Mouse (Mus musculus) thymus, adult 2 months (tissue): ENCODE data around the gene Gm13212. TPM values are rescaled to one million over a fixed set of nuclear protein-coding genes. Genes with fewer than 3 reads are reported as not detected.
"Not testable (repeated sequence)": the region's sequence is repeated elsewhere in the genome, so short reads cannot be mapped to it uniquely, and the experiment has no call there.

ENCODE experiments used
- DNase-seq: peaks from one replicate; pipeline ENCODE4 v3.0.0; 2021
- H3K27ac ChIP-seq: fragments of 200-500 bp; 2 replicates; pipeline ENCODE4 v1.5.1; 2012; ENCODE audit warnings: low read length, control low read depth; ENCODE audit not compliant: control insufficient read depth, insufficient read depth
- H3K27me3 ChIP-seq: fragments of 200-500 bp; 2 replicates; pipeline ENCODE4 v1.6.1; 2012; ENCODE audit warnings: mild to moderate bottlenecking, low read length, moderate library complexity, mixed read lengths; ENCODE audit not compliant: control insufficient read depth, insufficient read depth
- H3K36me3 ChIP-seq: fragments of 200-500 bp; 2 replicates; pipeline ENCODE4 v1.6.1; 2012; ENCODE audit warnings: mild to moderate bottlenecking, low read length, moderate library complexity; ENCODE audit not compliant: control insufficient read depth, insufficient read depth
- H3K4me1 ChIP-seq: fragments of 200-500 bp; replicated peaks from 2 replicates; pipeline ENCODE4 v1.6.1; 2012; ENCODE audit warnings: low read length; ENCODE audit not compliant: control insufficient read depth, insufficient read depth
- H3K4me3 ChIP-seq: fragments of 200-500 bp; 2 replicates; pipeline ENCODE4 v1.5.1; 2012; ENCODE audit warnings: mild to moderate bottlenecking, low read length, control low read depth, moderate library complexity; ENCODE audit not compliant: control insufficient read depth, insufficient read depth
- CTCF ChIP-seq: fragments of 200-500 bp; IDR thresholded peaks from 2 replicates; pipeline ENCODE4 v1.5.1; 2012; ENCODE audit warnings: mild to moderate bottlenecking, control low read depth, low read length, moderate library complexity, borderline replicate concordance; ENCODE audit not compliant: control insufficient read depth, poor library complexity, insufficient read depth; ENCODE audit errors: extremely low read depth
- POLR2A ChIP-seq: fragments of 200-500 bp; IDR thresholded peaks from 2 replicates; pipeline ENCODE4 v1.6.1; 2012; ENCODE audit warnings: mild to moderate bottlenecking, low read length, control low read depth, moderate library complexity; ENCODE audit not compliant: control insufficient read depth, poor library complexity, insufficient read depth; ENCODE audit errors: extremely low read depth
- WGBS: fragments of 180-500 bp; shearing (Covaris S2); methylation state at CpG from one replicate; pipeline ENCODE4 v1.1.7; 2018; 5-methylcytosine and 5-hydroxymethylcytosine counted together
- polyA plus RNA-seq: library from polyadenylated mRNA; depleted of rRNA; stranded (reverse); fragments of >200 nt; gene quantifications from 2 replicates; pipeline ENCODE4 v1.2.3, GENCODE M21; 2012

Gm13212 gene
- polyA plus RNA-seq, 1 experiment, result 0.92 TPM

DNA sequence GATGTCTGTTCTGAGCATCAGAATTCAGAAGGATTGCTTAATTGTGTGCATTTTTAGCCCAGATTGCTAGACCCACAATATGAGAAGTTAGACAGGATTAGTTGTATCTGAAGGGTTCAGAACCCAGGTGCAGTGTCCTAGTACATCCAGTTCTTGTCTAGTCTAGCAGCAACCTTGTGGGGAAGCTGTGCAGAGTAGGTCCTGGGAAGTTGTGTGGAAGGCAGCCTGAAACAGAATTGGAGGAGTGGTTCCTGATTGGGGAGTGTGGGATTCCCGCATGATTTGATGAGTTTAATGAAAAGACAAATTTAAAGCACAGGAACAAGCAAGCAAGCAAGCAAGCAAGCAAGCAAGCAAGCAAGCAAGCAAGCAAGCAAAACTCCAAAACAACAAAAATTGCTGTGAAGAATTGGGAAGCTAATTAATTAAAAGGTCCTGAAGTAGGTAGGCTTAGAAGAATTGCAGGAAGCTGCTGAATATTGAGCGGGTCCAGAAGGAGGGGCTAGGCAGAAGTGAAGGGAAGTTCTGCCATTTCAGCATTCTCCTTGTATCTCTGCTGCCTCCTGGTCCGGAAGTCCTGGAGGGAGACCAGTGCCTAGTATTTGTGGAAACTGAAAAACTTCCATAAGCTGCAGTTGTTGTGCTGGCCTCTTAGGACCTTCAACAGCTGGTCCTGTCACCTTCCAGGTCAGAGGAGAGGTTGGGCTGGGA is 20.7 kb upstream of the Gm13212 start:
- TF ChIP-seq CTCF (no peak), POLR2A (no peak)
- DNase-seq, result no peak
- H3K27me3 ChIP-seq, result no peaks in the 10 kb centered on the region
- WGBS, result 82% methylated on average over 3 of the region's 3 CpGs
- no peak overlapping the region for H3K4me3 ChIP-seq
- H3K4me1 ChIP-seq, result no peaks in the 10 kb centered on the region
- H3K27ac ChIP-seq, result no peak overlapping the region
- H3K36me3 ChIP-seq, result no peaks in the 10 kb centered on the region

DNA sequence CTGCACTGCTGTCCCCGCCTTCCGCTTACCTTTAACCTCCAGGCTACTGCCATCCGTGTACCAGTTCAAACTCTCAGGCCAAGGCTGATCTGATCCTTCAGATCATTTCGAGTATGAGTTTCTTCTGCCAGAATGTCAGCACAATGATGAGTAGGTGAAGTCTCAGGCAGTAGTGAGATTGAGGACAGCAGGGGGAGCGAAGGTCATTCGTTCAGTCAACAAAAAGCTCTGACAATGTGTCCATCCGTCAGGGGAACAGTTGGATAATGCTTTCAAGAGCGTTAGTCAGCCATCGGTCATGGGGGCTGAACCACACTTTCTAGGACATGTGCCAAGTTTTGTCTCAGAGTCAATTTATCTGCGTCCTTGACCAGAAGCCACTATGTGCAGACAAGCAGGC is 14.5 kb upstream of the Gm13212 start:
- DNase-seq, H3K36me3 ChIP-seq, H3K4me1 ChIP-seq, H3K27ac ChIP-seq, H3K4me3 ChIP-seq, H3K27me3 ChIP-seq: not testable (repeated sequence)
- WGBS, result 95% methylated on average over 7 of the region's 10 CpGs

DNA sequence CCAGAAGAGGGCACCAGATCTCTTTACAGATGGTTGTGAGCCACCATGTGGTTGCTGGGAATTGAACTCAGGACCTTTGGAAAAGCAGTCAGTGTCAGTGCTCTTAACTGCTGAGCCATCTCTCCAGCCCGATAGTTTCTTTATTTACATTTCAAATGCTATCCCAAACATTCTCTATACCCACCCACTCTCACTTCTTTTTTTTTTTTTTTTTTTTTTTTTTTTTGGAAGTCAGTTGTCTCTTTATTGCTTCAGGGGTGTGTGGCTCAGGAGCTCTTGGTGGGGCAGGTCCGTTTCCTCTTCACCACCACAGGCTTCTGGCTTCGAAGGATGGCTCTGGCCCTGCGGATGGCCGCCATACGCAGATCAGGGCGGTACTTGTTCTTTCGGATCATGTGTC is 8.3 kb upstream of the Gm13212 start:
- H3K27me3 ChIP-seq, DNase-seq, H3K4me1 ChIP-seq, H3K4me3 ChIP-seq, H3K27ac ChIP-seq, H3K36me3 ChIP-seq: not testable (repeated sequence)
- WGBS, result 95% methylated on average over 8 of the region's 8 CpGs

DNA sequence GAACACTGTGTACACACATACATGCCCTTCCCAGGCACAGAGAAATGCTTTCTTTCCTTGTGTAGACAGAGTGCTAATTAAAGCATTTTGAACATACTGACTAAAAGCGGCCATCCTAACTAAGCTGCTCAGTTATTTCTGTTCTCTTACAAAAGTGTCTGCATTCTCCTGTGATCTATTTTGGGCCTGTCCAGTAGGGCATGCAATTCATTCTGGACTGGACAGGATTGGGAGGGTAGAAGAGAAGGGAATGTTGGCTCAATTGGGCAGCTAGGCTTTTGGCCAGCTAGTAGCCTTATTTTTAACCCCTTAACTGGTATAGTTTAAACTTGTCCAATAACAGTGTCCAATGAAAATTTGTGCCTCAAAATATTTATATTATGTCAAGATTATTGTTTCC is 4.6 kb upstream of the Gm13212 start:
- not testable (repeated sequence) for H3K4me1 ChIP-seq, H3K4me3 ChIP-seq, H3K36me3 ChIP-seq, H3K27ac ChIP-seq, H3K27me3 ChIP-seq, DNase-seq
- WGBS, result 95% methylated on average over 1 of the region's 1 CpGs

DNA sequence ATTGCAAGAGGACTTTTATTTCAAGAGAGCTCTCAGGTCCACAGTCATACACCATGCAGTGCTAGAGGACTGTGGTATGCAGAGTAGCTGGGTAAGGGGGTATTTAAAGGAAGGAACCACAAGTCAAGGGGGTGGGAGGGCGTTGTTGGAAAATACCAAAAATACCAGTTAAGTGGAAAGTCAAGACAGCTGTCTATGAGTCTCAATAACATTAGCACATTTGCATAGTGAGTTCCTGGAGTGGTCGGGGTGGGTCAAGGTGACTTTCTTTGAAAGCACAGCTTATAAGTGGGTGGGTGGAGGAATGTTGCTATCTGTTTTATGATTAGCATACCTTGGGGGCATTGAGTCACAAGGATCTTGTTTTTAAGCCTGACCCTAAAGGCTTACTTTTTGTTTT is 1.1 kb downstream of the Gm13212 start:
- DNase-seq, H3K36me3 ChIP-seq, H3K27me3 ChIP-seq, H3K4me3 ChIP-seq, H3K4me1 ChIP-seq, H3K27ac ChIP-seq: not testable (repeated sequence)
- WGBS, result 82% methylated on average over 2 of the region's 2 CpGs

DNA sequence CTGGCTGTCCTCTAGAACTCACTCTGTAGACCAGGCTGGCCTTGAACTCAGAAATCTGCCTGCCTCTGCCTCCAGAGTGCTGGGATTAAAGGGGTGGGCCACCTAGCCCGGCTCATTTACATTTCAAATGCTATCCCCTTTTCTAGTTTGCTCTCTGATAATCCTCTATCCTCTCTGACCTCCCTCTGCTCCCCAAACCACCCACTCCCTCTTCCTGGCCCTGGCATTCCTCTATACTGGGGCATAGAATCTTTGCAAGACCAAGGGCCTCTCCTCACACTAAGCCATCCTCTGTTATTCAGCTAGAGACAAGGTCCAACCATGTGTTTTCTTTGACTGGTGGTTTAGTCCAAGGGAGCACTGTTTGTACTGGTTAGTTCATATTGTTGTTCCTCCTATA is 9.2 kb downstream of the Gm13212 start:
- not testable (repeated sequence) for H3K27me3 ChIP-seq, H3K4me3 ChIP-seq, H3K36me3 ChIP-seq, H3K27ac ChIP-seq, DNase-seq, H3K4me1 ChIP-seq
- WGBS, result 92% methylated on average over 1 of the region's 1 CpGs

DNA sequence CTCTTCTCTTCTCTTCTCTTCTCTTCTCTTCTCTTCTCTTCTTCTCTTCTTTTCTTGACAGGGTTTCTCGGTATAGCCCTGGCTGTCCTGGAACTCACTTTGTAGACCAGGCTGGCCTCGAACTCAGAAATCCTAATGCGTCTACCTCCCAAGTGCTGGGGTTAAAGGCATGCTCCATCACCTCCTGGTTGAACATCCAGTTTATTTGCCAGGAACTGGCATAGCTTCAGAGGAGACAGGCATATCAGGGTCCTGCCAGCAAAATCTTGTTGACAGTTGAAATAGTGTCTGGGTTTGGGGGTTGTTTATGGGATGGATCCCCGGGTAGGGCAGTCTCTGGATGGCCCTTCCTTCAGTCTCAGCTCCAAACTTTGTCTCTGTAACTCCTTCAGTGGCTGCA is 9.8 kb downstream of the Gm13212 start:
- not testable (repeated sequence) for H3K27me3 ChIP-seq, H3K36me3 ChIP-seq, H3K4me3 ChIP-seq, H3K4me1 ChIP-seq, DNase-seq, H3K27ac ChIP-seq
- 93% methylated on average over 4 of the region's 4 CpGs for WGBS

DNA sequence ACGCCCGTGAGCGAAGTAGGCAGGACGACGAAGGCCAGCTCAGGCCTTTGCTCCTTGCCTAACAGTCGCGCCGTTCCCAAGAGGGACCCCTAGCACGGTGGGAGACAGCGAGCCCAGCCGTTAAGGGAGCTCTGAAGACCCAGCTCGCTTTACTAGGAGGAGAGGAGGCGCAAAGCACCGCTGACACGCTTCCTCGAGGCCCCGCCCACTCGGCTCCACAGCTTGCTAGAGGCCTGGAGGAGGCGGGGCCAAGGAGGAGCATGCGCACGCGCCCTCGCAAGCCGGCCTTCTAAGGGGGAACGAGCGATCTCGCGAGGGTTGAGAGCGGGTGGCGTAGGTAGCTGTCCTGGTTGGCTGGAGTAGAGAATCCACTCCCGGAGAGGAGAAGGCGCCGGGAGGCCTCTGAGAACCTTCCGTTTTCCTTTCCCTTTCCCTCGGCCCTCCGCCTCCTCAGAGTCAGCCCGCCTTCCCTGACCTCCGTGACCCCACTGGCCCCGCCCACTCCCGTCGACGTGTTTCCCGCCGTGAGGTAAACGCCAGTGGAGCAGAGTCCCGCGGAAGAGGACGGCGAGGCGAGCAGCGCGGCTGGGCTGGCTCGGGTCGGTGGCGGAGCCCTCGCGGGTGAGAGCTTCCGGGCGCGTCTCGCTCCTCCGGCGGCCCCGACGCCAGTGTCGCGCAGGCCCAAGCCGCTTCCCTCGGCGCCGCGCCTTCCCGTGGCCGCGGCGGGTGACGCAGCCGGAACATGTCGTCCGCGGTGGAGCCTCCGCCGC is 55.6 kb downstream of the Gm13212 start:
- 45% methylated on average over 83 of the region's 83 CpGs for WGBS
- not testable (repeated sequence) for H3K4me1 ChIP-seq, H3K27me3 ChIP-seq, H3K4me3 ChIP-seq, H3K36me3 ChIP-seq, H3K27ac ChIP-seq, DNase-seq

DNA sequence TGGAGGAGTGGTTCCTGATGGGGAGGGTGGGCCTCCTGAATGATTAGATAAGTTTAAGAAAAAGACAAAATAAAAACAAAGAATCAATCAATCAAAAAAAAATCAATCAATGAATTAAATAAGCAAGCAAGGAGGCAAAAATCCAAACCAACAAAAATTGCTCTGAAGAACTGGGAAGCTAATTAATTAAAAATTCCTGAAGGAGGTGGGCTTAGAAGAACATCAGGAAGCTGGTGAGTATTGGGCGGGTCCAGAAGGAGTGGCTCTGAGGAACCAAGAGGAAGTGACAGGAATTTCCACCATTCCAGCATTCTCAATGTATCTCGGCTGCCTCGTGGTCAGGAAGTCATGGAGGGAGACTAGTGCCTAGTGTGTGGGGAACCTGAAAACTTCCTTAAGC is 85.4 kb downstream of the Gm13212 start, which contains the start of gene Zfp980:
Zfp980 (plus strand) TSS at position 301 of the 400 bp plus-strand sequence.
- 82% methylated on average over 3 of the region's 3 CpGs for WGBS
- not testable (repeated sequence) for H3K4me1 ChIP-seq, DNase-seq, H3K27me3 ChIP-seq, H3K27ac ChIP-seq, H3K4me3 ChIP-seq, H3K36me3 ChIP-seq

DNA sequence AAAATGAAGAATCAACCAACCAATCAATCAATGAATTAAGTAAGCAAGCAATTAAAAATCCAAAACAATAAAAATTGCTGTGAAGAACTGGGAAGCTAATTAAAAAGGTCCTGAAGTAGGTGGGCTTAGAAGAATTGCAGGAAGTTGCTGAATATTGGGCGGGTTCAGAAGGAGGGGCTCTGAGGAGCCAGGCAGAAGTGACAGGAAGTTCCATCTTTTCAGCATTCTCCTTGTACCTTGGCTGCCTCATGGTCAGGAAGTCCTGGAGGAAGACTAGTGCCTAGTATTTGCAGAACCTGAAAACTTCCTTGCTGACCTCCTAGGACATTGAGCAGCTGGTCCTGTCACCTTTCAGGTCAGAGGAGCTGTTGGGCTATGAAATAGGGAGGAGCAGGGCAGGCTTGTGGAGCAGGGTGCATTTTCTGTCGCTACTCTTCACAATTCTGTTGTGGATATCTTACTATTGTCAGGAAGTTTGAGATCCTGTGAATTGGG is 89.4 kb downstream of the Gm13212 start:
- not testable (repeated sequence) for H3K36me3 ChIP-seq, H3K4me3 ChIP-seq, DNase-seq, H3K4me1 ChIP-seq, H3K27me3 ChIP-seq, H3K27ac ChIP-seq
- WGBS, result 64% methylated on average over 2 of the region's 2 CpGs
